Mouse (Mus musculus) macrophage (primary cell): ENCODE data around the gene Ercc5. TPM values are rescaled to one million over a fixed set of nuclear protein-coding genes. Genes with fewer than 3 reads are reported as not detected.
A peak's percentile ranks its signal among the peaks of the same experiment; 100 is the strongest.

Experiments used
- H3K27ac ChIP-seq: fragments of 350-480 bp; formaldehyde crosslinking; 2 replicates; pipeline ENCODE4 v1.9.0; 2021
- H3K36me3 ChIP-seq: fragments of 350-480 bp; formaldehyde crosslinking; 2 replicates; pipeline ENCODE4 v1.9.0; 2021; ENCODE audit errors: inconsistent target
- H3K4me3 ChIP-seq: fragments of 350-480 bp; formaldehyde crosslinking; 2 replicates; pipeline ENCODE4 v1.9.0; 2021; ENCODE audit errors: inconsistent target
- H3K79me2 ChIP-seq: fragments of 350-480 bp; formaldehyde crosslinking; 2 replicates; pipeline ENCODE4 v1.9.0; 2021; ENCODE audit errors: inconsistent target
- WGBS: methylation state at CpG from one replicate; pipeline ENCODE4 v1.1.7; 2026; ENCODE audit warnings: inconsistent platforms; ENCODE audit not compliant: missing documents; 5-methylcytosine and 5-hydroxymethylcytosine counted together
- polyA plus RNA-seq: library from polyadenylated mRNA; stranded (reverse); fragments of 250-400 nt; gene quantifications from 3 replicates; pipeline ENCODE4 v1.2.4, GENCODE M21; 2018; ENCODE audit warnings: inconsistent platforms

The Ercc5 gene
- polyA plus RNA-seq, 1 experiment from 2014 or later, result 9.2 TPM

DNA sequence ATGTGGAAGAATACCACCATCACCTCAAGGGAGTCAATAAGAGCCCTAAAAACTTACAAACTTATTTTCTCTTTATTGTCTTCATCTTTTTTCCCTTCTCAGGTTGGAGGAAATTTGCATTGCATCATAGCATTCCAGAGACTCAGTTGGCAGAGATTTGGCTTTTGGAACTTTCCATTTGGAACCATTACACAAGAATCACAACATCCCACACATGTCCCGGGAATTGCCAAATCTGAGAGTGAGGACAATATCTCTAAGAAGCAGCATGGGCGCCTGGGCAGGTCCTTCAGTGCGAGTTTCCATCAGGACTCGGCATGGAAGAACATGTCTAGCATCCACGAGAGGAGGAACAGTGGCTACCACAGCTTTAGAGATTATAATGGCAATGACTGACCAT is 4.8 kb upstream of the Ercc5 start:
- no peak overlapping the region for H3K4me3 ChIP-seq
- H3K36me3 ChIP-seq, result peaks cover 4% of the 10 kb centered on the region; the same call in 1 of the 2 replicates
- no peak overlapping the region for H3K27ac ChIP-seq
- WGBS, result 89% methylated on average over 5 of the region's 5 CpGs
- no peaks in the 10 kb centered on the region for H3K79me2 ChIP-seq

DNA sequence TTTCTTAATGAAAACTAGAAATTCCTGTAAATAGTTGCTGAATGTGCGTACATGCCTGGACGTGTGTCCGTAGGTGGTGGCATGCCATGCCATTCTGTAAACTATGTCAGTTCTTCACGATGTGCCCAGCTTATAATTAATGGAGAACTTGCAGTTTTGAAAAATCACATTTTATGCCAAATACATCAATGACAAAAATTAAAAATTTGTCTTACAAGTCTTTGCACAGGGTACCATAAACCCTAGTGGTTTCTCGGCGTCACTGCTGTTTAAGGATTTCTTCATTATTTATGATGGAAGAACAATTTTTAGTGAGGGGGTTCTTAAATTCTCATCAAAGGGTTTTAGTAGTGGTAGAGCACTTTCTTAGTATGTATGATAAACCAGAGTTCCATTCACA is 1.2 kb downstream of the Ercc5 start:
- Histone ChIP-seq H3K79me2 (peaks cover 17% of the 10 kb centered on the region; the same call in 1 of the 2 replicates), H3K36me3 (no peaks in the 10 kb centered on the region), H3K27ac (no peak overlapping the region), H3K4me3 (peak overlapping the region; percentile 61)
- WGBS, result 37% methylated on average over 6 of the region's 6 CpGs

DNA sequence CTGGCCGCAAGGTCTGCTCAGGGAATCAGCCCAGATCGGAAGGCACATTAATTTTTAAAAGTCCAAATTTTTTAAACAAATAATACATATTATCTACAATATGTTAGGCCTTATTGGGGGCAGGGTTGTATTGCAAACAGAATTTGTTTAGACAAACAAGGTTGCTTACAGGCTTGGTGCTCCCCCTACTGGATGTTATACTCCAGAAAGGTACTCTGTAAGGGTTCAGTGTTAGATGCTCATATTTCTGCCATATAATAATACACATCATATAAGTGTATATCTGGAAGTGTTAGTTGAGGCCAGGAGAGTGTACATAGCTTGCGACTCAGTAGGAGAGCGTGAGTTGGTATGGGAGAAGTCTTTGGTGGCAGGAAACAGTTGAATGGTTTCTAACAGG is 7.7 kb downstream of the Ercc5 start:
- WGBS, result 93% methylated on average over 4 of the region's 4 CpGs
- Histone ChIP-seq H3K4me3 (no peak overlapping the region), H3K27ac (no peak overlapping the region), H3K36me3 (peaks cover 7% of the 10 kb centered on the region; the same call in 1 of the 2 replicates), H3K79me2 (peaks cover 9% of the 10 kb centered on the region; the same call in 1 of the 2 replicates)

DNA sequence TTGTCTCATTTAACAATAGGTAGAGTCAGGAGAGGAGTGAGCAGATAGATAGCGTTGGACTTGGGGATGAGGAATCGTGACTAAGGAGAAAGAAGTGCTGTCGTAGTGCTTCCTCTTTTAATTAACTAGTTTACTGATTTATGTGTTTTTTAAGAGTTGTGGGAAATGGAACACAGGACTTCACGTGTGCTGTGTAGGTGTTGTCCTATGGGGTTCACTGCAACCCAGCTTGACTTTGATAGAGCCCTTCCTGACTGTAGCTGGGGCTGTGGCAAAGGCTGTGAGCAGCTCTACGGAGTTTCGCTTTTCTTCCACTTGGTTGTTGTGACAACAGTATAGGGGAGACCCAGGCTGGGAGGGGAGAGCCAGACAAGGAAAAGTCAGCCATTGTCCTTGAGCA is 10.8 kb downstream of the Ercc5 start:
- no peak overlapping the region for H3K27ac ChIP-seq
- WGBS, result 39% methylated on average over 6 of the region's 6 CpGs
- no peaks in the 10 kb centered on the region; the same call in 1 of the 2 replicates for H3K79me2 ChIP-seq
- H3K36me3 ChIP-seq, result peaks cover 7% of the 10 kb centered on the region; the same call in 1 of the 2 replicates
- H3K4me3 ChIP-seq, result no peak overlapping the region

DNA sequence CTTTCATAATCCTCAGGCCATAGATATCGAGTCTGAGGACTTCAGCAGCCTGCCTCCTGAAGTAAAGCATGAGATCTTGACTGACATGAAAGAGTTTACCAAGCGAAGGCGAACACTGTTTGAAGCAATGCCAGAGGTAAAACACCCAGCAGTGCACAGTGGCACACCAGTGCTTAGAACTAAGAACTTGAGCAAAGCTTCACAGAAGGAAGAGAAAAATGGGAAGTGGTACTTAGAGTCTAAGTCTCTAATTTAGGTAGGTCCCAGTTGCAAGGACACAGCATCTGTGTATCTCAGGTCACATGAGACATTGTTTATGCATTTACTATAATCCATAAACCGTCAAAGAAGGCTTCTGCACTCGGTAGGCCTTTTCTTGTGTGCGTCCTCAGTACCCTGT is 14.3 kb downstream of the Ercc5 start:
- Histone ChIP-seq H3K4me3 (no peak overlapping the region), H3K27ac (no peak overlapping the region), H3K79me2 (no peaks in the 10 kb centered on the region), H3K36me3 (peaks cover 10% of the 10 kb centered on the region; the same call in 1 of the 2 replicates)
- WGBS, result 97% methylated on average over 6 of the region's 6 CpGs

DNA sequence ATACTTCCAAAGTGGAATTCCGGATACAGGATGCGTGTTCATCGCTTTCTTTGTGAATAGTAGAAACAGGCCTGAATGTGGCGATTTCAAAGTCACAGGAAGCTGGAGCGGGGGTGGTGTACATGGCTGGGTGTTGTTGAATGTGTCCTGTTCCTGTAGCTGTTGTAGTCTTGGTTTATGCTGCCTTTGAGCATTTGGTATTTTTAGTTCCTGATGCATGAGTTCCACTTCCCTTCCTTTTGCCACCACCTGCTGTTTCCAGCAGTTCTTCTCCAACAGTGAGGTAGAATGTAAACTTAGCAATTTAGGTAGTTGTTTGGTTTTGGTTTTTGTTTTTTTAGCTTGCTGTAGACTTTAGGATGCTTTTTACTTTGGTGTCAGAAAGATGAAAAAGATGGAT is 14.8 kb downstream of the Ercc5 start:
- 82% methylated on average over 5 of the region's 5 CpGs for WGBS
- no peak overlapping the region for H3K4me3 ChIP-seq
- H3K36me3 ChIP-seq, result peaks cover 15% of the 10 kb centered on the region; the same call in 1 of the 2 replicates
- no peak overlapping the region for H3K27ac ChIP-seq
- no peaks in the 10 kb centered on the region for H3K79me2 ChIP-seq

DNA sequence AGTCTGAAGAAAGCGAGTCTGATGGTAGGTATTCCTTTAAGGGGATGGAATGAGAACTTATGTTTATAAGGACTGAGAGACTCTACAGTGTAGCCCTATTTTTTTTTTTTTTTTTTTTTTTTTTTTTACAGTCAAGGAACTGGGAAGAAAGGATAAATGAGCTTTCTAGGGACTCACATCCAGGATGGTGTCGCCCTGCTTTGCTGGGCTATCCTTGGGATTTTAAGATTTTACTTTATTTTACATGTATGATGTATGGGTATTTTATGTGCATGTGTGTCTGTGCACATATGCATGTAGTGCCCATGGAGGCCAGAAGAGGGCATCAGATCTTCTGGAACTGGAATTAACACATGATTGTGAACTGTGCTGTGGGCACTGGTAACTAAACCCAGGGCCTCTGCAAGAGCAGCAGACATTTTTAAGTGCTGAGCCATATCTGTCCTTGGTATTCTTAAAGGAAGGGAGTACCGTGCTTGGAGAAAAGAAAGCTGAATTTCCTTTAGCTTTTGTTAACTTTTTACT is 20.4 kb downstream of the Ercc5 start:
- Histone ChIP-seq H3K4me3 (no peak overlapping the region), H3K27ac (no peak overlapping the region), H3K36me3 (peaks cover 16% of the 10 kb centered on the region; the same call in 1 of the 2 replicates), H3K79me2 (no peaks in the 10 kb centered on the region)
- 84% methylated on average over 3 of the region's 3 CpGs for WGBS

DNA sequence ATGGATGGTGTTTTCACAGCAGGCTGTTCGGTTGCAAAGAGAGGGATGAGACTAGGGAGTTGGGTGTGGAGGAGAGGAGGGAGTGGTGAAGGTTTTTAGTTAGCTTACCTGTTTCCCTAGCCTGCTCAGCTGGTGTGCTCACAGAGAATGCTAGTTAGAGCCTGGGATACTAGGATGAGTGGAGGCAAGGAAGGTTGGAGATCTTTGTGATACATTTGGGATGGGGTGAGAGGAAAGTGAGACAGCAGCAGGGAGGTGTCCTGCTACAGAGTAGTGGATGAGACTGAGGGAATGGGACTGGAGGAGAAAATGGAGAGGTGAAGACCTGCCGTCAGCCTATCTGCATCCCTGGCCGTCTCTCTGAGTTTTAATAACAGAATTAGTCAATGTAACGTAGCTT is 25.1 kb downstream of the Ercc5 start:
- Histone ChIP-seq H3K79me2 (no peaks in the 10 kb centered on the region), H3K36me3 (peaks cover 14% of the 10 kb centered on the region; the same call in 1 of the 2 replicates), H3K4me3 (no peak overlapping the region), H3K27ac (no peak overlapping the region)
- 90% methylated on average over 4 of the region's 4 CpGs for WGBS

DNA sequence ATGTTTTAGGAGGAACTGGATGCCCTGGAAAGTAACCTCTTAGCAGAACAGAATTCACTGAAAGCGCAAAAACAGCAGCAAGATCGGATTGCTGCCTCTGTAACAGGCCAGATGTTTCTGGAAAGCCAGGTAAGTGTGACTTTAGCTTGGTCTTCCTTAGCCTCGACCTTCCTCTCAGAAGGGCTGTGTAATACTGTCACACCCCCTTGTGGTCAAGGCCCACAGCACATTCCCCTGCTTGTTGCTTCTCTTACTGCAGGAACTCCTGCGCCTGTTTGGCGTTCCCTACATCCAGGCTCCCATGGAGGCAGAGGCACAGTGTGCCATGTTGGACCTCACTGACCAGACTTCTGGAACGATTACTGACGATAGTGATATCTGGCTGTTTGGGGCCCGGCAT is 26.4 kb downstream of the Ercc5 start:
- H3K36me3 ChIP-seq, result peaks cover 12% of the 10 kb centered on the region; the same call in 1 of the 2 replicates
- 84% methylated on average over 8 of the region's 8 CpGs for WGBS
- H3K27ac ChIP-seq, result no peak overlapping the region
- no peaks in the 10 kb centered on the region for H3K79me2 ChIP-seq
- H3K4me3 ChIP-seq, result no peak overlapping the region

DNA sequence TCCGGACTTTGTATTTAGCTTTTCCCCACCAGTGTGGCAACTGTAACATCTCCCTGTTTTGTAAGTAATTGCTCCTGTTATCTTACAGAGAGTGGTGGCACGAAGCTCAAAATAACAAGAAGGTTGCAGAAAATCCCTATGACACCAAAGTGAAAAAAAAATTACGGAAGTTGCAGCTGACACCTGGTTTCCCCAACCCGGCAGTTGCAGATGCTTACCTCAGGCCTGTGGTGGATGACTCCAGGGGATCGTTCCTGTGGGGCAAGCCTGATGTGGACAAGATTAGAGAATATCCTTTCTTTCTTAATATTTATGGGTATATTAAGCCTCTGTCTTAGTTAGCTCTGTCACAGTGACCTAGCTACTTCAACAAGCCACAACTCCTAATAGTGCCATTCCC is 30.5 kb downstream of the Ercc5 start:
- H3K79me2 ChIP-seq, result no peaks in the 10 kb centered on the region
- 90% methylated on average over 5 of the region's 5 CpGs for WGBS
- no peak overlapping the region for H3K27ac ChIP-seq
- no peak overlapping the region for H3K4me3 ChIP-seq
- H3K36me3 ChIP-seq, result peaks cover 18% of the 10 kb centered on the region; the same call in 1 of the 2 replicates

DNA sequence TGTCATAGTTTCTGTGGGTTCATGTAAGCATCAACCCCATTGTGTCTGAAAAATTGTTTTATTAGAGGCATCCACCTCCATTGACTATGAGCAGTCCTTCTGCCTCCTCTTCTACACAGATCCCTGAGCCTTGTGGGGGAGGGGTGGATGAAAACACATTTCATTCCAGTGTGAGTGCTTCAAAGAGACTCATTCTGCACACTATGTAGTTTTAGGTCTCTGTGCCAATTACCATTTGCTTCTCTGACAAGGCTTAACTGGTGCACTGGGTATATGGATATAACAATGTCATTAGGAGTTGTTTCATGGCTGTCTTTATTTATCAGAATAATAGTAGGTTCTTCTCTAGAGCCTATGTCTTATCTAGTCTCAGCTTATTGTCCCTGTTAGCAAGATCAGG is 38.9 kb downstream of the Ercc5 start:
- Histone ChIP-seq H3K36me3 (no peaks in the 10 kb centered on the region), H3K79me2 (no peaks in the 10 kb centered on the region), H3K4me3 (no peak overlapping the region), H3K27ac (no peak overlapping the region)

DNA sequence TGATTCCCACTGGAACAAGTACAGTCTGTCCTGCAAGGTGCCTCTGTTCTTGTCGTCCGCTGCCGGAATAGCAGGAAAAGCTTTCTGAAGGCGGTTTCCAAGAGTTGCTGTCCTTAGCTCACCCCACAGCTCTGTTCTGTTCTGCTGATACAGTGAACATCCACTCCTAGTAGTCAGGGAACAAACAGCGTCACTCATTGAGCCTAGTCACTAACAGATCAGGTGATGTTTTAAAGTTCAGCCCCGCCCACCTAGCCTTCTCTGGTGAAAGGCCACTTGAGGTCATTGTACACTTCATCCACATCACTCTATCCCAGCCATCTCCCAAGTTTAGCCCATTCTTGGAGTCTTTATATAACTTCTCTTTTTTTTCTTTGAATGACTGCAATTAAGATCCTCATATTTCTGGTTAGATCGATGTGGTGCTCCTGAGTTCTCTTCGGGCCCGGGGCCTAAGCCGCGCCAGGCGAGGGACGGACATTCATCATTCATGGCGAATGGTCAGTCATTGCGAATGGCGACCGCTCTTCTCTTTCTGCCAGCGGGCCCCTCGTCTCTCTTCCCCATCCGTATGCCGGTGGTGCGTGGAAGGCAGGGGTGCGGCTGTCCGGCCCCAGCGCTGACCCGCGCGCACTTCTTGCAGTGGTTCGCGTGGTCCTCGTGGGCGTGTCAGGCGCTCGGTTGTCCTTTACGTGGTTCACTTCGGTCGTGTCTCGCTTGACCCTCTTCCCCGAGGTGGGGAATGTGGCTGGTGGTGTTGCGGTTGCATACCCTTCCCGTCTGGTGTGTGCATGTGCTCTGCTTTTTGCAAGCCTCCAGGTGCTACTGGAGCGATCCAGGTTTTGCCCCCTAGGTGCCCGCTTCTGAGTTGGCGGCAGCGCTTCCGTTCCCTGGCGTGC is 51.0 kb downstream of the Ercc5 start:
- WGBS, result 31% methylated on average over 35 of the region's 47 CpGs
- Histone ChIP-seq H3K27ac (no peak overlapping the region), H3K36me3 (no peaks in the 10 kb centered on the region), H3K79me2 (no peaks in the 10 kb centered on the region), H3K4me3 (no peak overlapping the region)

DNA sequence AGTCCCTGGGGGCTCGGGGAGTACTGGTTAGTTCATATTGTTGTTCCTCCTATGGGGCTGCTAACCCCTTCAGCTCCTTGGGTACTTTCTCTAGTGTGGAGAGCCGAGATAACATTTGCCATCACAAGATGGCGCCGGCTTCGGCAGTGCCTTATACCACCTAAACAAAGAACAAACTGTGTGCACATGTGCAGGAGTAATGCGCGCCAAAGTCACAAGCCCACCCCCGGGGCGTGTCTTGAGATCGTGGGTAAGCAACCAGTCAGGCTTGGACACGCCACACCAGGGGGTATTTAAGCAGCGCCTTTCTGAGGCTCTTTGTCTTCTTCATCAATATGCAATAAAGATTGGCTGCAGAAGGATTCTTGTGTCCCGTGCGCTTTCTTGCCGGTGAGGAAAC is 55.3 kb downstream of the Ercc5 start:
- Histone ChIP-seq H3K4me3 (no peak overlapping the region), H3K79me2 (no peaks in the 10 kb centered on the region), H3K36me3 (no peaks in the 10 kb centered on the region), H3K27ac (no peak overlapping the region)
- 90% methylated on average over 15 of the region's 15 CpGs for WGBS

DNA sequence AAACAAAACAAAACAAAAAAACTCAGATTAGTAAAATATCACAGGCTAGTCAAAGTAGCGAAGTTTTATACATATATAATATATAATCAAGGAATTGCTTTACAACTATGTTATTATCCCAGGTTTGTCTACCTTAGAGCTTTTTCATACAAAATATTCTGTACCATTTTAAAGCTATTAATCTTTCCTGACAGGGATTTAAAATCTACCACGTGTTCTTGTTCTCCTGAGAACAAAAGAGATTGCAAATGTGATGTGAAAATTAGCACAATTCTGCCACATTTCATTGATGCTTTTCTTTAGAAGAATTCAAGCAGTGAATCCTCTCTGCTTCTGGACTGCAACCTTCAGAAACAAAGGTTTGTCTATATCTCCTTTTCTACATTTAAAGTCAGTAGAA is 66.9 kb downstream of the Ercc5 start:
- no peaks in the 10 kb centered on the region for H3K36me3 ChIP-seq
- H3K27ac ChIP-seq, result no peak overlapping the region
- no peaks in the 10 kb centered on the region for H3K79me2 ChIP-seq
- WGBS, result 58% methylated on average over 2 of the region's 2 CpGs
- H3K4me3 ChIP-seq, result no peak overlapping the region

DNA sequence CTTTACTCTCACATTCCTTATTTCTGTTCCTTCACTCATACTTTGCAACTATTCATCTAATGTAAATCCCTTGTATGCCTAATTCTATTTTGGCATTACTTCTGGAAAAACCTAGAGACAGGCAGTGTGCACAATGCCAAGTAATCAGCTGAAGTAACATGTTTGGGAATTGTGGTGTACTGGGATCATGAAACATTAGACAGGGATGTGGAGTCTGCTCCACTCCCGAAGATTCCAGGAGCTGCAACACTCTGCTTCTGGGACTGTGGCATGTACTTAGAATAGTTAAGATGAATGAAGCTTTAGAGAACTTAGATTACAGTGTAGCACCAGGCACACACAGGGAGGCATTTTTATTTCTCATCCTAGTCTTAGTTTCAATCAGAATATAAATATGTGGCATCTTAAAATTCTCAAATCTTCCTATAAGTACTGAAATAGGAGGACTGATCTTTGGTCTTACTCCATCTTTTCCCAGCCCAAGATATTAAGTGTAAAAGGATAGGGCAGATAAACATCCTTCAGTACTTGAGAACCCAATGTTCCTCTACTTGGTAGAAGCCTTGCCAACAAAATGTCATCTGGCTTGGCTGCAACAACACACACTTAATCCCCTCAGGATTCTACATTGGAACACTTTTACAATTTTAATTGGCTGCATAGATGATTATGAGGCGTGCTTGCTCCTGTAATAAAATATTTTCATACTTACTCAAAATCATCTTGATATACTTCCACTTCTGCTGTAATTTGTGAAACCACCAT is 69.0 kb downstream of the Ercc5 start:
- H3K79me2 ChIP-seq, result no peaks in the 10 kb centered on the region
- 96% methylated on average over 2 of the region's 2 CpGs for WGBS
- no peak overlapping the region for H3K4me3 ChIP-seq
- H3K36me3 ChIP-seq, result no peaks in the 10 kb centered on the region
- H3K27ac ChIP-seq, result no peak overlapping the region
